Mouse (Mus musculus) gastrocnemius, adult 2 months (tissue): ENCODE data around the gene Hhatl. TPM values are rescaled to one million over a fixed set of nuclear protein-coding genes. Genes with fewer than 3 reads are reported as not detected.

Source experiments
- DNase-seq: peaks from one replicate; pipeline ENCODE4 v3.0.0; 2022
- H3K27ac ChIP-seq: fragments of 200-600 bp; 2 replicates; pipeline ENCODE4 v1.8.1; 2022; ENCODE audit warnings: mild to moderate bottlenecking
- H3K4me3 ChIP-seq: fragments of 200-600 bp; 2 replicates; pipeline ENCODE4 v1.8.1; 2022; ENCODE audit warnings: mild to moderate bottlenecking, moderate library complexity
- CTCF ChIP-seq: fragments of 200-600 bp; IDR thresholded peaks from 2 replicates; pipeline ENCODE4 v1.8.1; 2022; ENCODE audit warnings: antibody characterized with exemption, mild to moderate bottlenecking, moderate library complexity
- intact Hi-C: fragments of 180-260 bp; cut with DNase I; formaldehyde crosslinking; loops from one replicate; pipeline ENCODE4 v1.15.1; 2025
- total RNA-seq, 2 experiments: library from RNA; stranded (reverse); gene quantifications; 2 replicates each; pipeline ENCODE4 v1.2.3; 2021

Hhatl gene
- total RNA-seq, 2 experiments from 2014 or later = 151 to 153 TPM

GRCm38 (mm10) chr9:121744051-121744450, 48.3 kb downstream of the Hhatl start:
- intact Hi-C loops = no loop called here
- Histone ChIP-seq H3K4me3 (no peak overlapping the region), H3K27ac (no peak overlapping the region)
- DNase-seq = no peak
- TF ChIP-seq CTCF = no peak

DNA sequence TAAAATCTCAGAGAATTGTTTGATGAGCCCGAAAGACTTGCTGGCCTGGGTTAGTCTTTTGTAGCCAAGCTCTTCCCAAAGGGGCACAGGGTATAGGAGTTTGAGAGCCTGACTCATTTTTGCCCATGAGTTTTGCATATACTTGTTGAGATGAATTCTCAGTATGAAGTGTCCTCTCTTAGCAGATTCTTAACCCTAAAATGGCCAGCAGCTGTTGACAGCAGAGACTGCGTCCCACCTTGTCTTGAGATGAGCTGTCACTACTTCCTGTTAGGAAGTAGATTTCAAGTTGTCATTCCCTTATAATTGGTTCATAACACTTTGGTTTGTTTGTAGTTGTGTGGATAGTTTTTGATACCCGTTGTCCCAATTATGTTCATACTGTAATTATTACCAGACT, 51.1 kb downstream of the Hhatl start:
- Histone ChIP-seq H3K27ac (no peak overlapping the region), H3K4me3 (no peak overlapping the region)
- DNase-seq = no peak
- intact Hi-C loops = no loop called here
- TF ChIP-seq CTCF = no peak

GRCm38 (mm10) chr9:121740490-121740889, 51.8 kb downstream of the Hhatl start:
- intact Hi-C loops = no loop called here

More at GRCm38 (mm10) chr9:121740490-121740889, 51.8 kb downstream of the Hhatl start:
- no peak for TF ChIP-seq CTCF
- Histone ChIP-seq H3K4me3 (no peak overlapping the region), H3K27ac (no peak overlapping the region)
- DNase-seq = no peak

Other genes with a start within 250 kb of the Hhatl start
- gene Lyzl4, start 150.4 kb downstream of the Hhatl start, total RNA-seq = not detected
- gene Vipr1, start 149.8 kb downstream of the Hhatl start, total RNA-seq = 1 to 10 TPM; 1.5 to 2.1 TPM
- gene Sec22c, start 87.0 kb downstream of the Hhatl start, total RNA-seq = 1 to 10 TPM; 2.6 to 4.8 TPM
- 100 to 1,000 TPM; 108 to 137 TPM for gene Ss18l2, start 82.2 kb downstream of the Hhatl start, total RNA-seq
- gene Nktr, start 73.3 kb downstream of the Hhatl start, total RNA-seq = 10 to 100 TPM; 41.3 to 42.6 TPM
- 100 to 1,000 TPM; 127 to 157 TPM for gene Zfp651, start 33.2 kb downstream of the Hhatl start, total RNA-seq
- 100 to 1,000 TPM; 103 to 120 TPM for gene Klhl40, start 14.9 kb downstream of the Hhatl start, total RNA-seq
- gene Ccdc13, start 47.0 kb upstream of the Hhatl start, total RNA-seq = under 1 TPM in 1 of 2 experiments, not detected in 1; 0.23 TPM
- gene Higd1a, start 65.9 kb upstream of the Hhatl start, total RNA-seq = 100 to 1,000 TPM in 1 of 2 experiments, 10 to 100 TPM in 1; 89.1 to 111 TPM
- 1 to 10 TPM; 1.2 to 3.6 TPM for gene Ackr2, start 105.8 kb upstream of the Hhatl start, total RNA-seq
- not detected for gene Cyp8b1, start 123.8 kb upstream of the Hhatl start, total RNA-seq
- 1 to 10 TPM in 1 of 2 experiments, under 1 TPM in 1; 0.97 to 1.6 TPM for gene Fam198a, start 158.5 kb upstream of the Hhatl start, total RNA-seq
- 10 to 100 TPM; 14.9 to 16.7 TPM for gene Pomgnt2, start 204.6 kb upstream of the Hhatl start, total RNA-seq